Mouse (Mus musculus): ENCODE measurements at regions not wholly inside any gene's neighbourhood (a gene's known extent, or its start where the extent isn't known, plus 50 kb on each side); places are given as distances from the start of the nearest gene placed in this dataset.

DNA sequence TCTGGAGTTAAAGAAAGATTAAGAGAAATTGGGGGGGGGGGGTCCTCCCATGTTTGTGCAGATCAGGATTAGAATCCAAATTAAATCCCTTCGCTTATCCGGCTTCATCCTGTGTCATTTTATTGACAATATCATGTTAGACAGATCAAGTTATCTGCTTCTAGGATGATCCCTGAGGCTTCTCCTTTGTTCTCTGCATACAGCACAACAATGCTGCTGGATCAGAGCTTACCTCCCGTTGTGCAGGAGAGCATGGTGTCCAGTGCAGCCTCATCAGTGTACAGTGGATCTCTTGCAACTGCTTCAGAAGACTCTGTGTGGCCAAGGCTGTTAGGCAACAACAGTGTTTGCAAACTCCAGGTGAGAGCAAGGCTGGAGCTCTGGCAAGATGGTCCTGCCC, 344.7 kb downstream of the Ice1 start:
- no peak for DNase-seq (ENCODE audit: low read depth)

DNA sequence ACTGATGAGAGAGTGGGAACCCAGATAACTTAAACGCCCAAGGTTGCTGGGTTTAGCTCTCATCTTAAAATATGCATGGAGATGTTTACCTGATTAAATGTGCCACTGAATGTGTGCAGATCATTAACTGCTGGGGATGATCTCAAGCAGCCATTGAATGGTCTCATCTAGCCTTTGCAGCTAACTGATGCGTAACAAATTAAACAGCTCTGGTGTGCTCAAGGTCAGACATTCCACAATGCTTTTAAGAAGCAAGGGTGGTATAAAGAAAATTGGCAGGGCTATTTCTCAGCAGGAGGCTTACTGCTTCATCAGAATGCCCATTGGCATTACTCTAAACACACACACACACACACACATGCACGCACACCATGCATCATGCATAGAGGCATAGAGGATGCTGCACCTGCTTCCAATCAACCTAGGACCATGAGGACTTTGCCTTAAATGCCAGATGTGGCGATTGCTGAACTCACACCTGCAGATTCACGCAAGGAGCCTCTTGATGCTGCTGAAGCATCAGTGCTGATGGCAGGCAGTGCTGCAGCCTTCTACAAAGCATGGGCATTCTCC, 333.4 kb downstream of the Ice1 start:
- DNase-seq (ENCODE audit: low read depth), result no peak

DNA sequence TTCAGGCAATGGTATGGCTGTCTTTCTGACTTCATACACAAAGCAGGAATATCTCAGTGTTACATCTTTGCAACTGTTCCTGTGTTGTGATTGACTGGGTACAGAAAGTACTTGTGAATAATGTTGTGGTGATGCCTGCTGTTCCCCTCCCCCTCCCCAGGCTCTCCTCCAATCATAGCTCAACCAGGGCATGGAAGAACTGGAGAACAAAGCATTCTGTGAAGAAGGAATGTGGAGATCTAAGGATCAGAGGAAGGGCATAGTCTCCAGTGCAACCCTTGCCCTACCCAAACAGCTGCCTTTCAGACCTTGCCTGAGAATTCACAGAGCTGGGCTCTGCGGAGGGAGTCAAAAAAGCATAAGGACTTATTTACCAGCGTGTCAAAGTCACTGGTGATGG, 326.9 kb downstream of the Ice1 start:
- DNase-seq (ENCODE audit: low read depth), result no peak

- no peak for DNase-seq (ENCODE audit: low read depth)
Measured at GRCm38 (mm10) chr13:70311226-70312055, 326.0 kb downstream of the Ice1 start.

GRCm38 (mm10) chr13:70313205-70313604, 324.2 kb downstream of the Ice1 start:
- DNase-seq (ENCODE audit: low read depth), result no peak

GRCm38 (mm10) chr13:70323537-70323936, 313.9 kb downstream of the Ice1 start:
- no peak for DNase-seq (ENCODE audit: low read depth)

DNA sequence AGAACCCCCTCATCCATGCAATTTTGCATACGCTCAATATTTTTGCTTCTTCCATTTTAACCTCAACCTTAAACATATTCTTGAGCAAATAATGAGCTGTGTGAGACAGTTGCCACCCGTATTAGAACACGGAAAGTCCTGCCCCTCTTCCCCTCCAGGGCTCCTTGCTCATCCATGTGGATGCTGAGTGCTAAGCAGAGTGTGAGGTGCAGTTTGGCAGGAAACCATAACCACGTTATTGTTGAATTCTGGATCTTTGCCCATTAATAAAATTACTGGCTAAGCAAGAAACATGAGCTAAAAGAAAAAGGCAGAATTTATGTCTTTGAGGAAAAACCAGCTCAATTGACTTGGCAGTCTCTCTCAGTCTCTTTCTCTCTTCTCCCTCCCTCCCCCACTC, 301.4 kb downstream of the Ice1 start:
- no peak for DNase-seq (ENCODE audit: low read depth)

GRCm38 (mm10) chr13:70340437-70340836, 297.0 kb downstream of the Ice1 start:
- no peak for DNase-seq (ENCODE audit: low read depth)

DNA sequence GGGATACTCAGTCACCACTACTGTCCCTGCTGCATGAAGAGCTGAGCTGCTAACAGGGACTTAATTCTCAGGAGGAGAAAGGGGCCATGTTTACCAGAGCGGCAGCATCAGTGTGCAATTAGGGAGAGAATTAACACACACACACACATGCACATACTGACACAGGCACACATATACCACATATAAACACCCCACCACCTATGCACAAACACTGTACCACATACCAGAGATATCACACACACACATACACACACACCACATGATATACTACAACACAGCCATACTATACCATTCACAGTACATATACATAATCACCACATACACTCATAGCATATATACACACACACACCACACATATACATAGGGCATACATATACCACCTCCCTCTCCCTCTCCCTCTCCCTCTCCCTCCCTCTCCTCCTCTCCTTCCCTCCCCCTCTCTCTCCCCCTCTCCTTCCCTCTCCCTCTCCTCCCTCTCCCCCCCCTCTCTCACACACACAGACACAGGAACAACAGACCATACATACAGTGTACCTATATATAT, 294.2 kb downstream of the Ice1 start:
- no peak for DNase-seq (ENCODE audit: low read depth)

DNA sequence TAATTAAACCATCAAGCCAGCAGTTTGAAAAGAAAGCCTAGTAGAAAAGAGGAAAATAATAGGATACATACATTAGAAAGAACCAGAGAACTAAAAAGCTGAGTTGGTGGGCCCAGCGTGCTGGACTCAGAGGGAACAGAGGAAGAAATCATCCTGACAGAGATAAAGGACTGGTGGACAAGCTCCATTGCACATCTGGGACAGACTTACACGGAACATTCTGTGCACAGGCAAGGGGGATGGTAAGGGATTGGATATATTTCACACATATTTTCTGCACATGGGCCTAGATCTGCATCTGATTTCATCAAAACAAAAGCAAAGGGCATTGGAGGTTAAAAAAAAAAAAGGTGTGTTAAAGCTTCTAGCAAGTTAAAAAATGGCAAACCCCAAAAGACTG, 293.5 kb downstream of the Ice1 start:
- no peak for DNase-seq (ENCODE audit: low read depth)

GRCm38 (mm10) chr13:70344311-70344710, 293.1 kb downstream of the Ice1 start:
- no peak for DNase-seq (ENCODE audit: low read depth)

DNA sequence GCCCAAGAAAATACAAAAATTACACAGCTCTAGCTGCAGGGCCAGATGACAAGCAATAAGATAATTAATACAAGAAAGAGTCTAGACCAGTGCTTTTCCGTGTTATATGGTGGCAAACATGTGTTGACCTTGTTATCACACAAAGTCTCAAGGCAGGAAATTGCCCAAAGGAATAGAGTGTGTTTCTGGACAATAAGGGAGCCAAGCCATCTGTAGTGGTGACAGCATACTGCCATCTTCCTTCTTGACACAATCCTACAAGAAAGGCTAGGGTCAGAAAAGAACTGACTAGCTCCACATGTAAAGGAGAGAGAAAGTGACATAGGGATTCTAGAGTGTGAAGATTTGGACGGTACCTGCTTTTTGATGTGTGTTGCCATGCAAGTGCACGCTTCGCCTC, 289.0 kb downstream of the Ice1 start:
- no peak for DNase-seq (ENCODE audit: low read depth)

GRCm38 (mm10) chr13:70348965-70349364, 288.5 kb downstream of the Ice1 start:
- no peak for DNase-seq (ENCODE audit: low read depth)

GRCm38 (mm10) chr13:70369647-70370046, 267.8 kb downstream of the Ice1 start:
- DNase-seq (ENCODE audit: low read depth), result no peak

- no peak for DNase-seq (ENCODE audit: low read depth)
Measured at GRCm38 (mm10) chr13:70380772-70381171, 256.7 kb downstream of the Ice1 start.

- DNase-seq (ENCODE audit: low read depth), result no peak
Measured at GRCm38 (mm10) chr13:70385292-70385691, 252.1 kb downstream of the Ice1 start.

GRCm38 (mm10) chr13:70412788-70413187, 224.6 kb downstream of the Ice1 start:
- no peak for DNase-seq (ENCODE audit: low read depth)

GRCm38 (mm10) chr13:70418156-70418555, 219.3 kb downstream of the Ice1 start:
- no peak for DNase-seq (ENCODE audit: low read depth)

DNA sequence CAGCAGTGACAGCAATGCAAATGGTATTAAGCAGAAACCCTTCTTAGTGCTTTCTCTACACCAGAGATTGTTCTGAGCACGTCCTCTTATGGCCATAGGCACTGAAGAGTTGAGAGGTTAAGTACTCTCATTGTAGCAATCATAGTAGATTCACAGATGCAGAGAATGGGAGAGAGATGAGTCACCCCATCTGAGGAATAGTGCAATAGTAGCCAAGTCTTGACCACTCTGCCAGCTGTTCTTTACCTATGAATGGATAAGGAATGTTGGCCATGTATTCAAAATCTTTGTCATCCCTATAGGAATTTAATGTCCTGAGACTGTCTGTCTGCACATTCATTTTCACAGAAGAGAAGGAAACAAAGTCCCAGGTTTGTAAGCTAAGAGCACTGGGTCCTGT, 198.0 kb downstream of the Ice1 start:
- no peak for DNase-seq (ENCODE audit: low read depth)

- DNase-seq (ENCODE audit: low read depth), result no peak
Measured at GRCm38 (mm10) chr13:70446940-70447339, 190.5 kb downstream of the Ice1 start.

DNA sequence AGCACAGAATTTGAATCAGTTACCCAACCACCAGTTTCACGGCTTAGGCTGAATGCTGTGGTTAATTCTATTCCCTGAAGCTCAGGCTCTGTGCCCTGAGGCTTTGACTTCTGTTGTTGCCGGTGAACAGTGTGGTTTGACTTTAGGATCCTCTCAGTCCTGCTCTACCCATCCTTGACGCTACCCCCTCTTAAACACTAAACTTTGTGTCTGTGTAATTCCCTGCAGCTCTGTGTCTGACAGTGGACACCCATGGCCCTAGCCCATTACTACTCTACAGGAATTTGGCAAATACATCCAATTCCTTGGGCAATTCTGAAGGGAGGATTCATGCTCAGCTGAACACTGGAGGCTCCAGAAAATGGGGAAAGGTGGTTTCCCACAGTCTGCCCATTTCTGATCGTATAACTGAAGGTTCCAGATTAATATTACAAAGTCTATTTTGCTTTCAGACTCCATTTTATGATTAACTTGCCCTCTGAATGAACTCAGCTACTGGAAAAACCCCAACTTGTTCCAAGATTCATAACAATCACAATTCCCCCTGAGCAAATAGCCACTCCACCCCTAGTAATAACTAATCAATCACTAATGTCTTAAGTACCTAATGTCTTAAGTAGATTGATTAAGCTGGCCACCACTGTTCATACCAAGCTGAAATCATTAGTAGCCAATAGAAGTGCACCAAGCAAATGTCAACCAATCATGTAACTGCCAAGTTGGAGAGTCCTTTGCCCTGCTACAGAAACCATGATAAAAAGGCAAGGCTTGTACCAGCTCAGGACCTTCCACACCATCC, 182.6 kb downstream of the Ice1 start:
- DNase-seq (ENCODE audit: low read depth), result no peak

- no peak for DNase-seq (ENCODE audit: low read depth)
Measured at GRCm38 (mm10) chr13:70458406-70458805, 179.0 kb downstream of the Ice1 start.

- no peak for DNase-seq (ENCODE audit: low read depth)
Measured at GRCm38 (mm10) chr13:70464996-70465395, 172.4 kb downstream of the Ice1 start.
